Mouse (Mus musculus): ENCODE measurements around the gene Grid2ip.
A peak's percentile ranks its signal among the peaks of the same experiment; 100 is the strongest.

Grid2ip gene

DNA sequence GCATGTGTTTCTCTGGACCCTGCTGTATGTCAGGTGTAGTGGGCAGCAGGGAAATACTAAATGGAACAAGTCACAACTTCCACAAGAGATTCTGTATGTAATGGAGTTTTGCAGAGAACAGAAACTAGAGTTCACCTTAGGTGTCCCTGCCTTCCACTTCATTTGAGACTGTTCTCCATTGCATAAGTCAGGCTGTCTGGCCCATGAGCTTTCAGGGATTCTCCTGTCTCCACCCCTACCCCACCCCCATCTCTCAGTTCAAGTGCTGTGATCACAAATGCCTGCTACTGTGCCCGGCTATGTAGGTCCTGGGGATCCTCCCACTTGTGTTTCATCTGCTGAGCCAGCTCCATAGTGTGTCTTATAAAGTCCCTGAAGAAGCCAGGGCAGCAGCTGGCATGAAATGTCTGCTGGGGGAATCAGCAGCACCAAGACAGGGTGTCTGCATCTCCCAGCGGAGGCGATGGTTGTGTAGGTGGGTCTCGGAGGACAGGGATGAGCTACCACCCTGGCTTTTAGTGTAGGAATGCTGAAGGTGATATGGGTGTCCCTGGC lies 53.8 kb downstream of the Grid2ip start:
- no peak for DNase-seq (ENCODE audit: low read depth, low spot score)

- no peak for DNase-seq (ENCODE audit: low read depth, low spot score)
Observed at GRCm38 (mm10) chr5:143421484-143421883, 64.3 kb downstream of the Grid2ip start.

- DNase-seq (ENCODE audit: low read depth, low spot score): no peak
Observed at GRCm38 (mm10) chr5:143422990-143423389, 65.9 kb downstream of the Grid2ip start.

- peak; percentile 54 for DNase-seq (ENCODE audit: low read depth, low spot score)
Observed at GRCm38 (mm10) chr5:143423899-143424519, 66.9 kb downstream of the Grid2ip start.

DNA sequence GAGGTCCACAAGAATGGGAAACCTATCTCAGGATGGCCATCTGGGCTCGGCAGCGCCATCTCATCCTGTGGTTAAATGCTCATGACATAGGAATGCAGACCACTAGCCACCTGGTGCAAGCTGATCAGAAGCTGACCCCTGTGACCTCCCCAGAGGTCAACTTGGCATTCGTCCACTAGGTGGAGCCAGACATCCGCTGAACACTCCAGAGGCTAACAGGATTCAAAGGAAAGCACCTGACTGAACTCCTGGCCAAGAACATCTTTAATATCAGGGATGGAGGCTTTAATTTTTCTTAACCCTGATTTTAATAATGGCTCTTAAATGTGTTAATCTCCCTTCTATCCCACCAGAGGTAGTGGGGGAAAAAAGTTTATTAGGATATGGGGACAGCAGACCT lies 77.3 kb downstream of the Grid2ip start:
- peak; percentile 64 for DNase-seq (ENCODE audit: low read depth, low spot score)

- DNase-seq (ENCODE audit: low read depth, low spot score): no peak
Observed at GRCm38 (mm10) chr5:143441298-143441697, 84.2 kb downstream of the Grid2ip start.

DNA sequence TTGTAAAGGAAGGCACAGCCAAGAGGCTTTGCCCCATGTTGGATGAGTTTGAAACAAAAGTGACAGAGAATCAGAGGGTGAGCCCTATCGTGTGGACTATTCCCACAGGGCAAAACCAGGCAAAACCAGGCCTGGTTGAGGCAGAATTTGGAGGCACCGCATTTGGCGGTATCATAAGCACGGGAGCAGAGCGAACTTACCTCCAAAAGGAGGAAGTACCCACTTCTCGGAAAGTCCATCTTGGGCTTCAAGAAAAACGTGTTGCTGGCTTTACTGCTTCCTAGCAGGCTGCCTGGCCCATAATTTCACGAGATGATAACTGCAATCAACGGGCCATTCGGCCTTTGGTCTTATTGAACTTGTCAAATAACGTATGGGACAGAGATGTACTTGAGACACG lies 84.6 kb downstream of the Grid2ip start:
- no peak for DNase-seq (ENCODE audit: low read depth, low spot score)

Data from c-Kit-negative CD71-positive TER-119-positive erythroid progenitor cells, embryonic 14.5 days (primary cell).